Mouse (Mus musculus) lung, postnatal 0 days (tissue): ENCODE data around the gene Slc27a2. TPM values are rescaled to one million over a fixed set of nuclear protein-coding genes. Genes with fewer than 3 reads are reported as not detected.

ENCODE experiments used
- ATAC-seq: fragments of 200-750 bp; cut with Nextera tagmentation; 2 replicates; pipeline ENCODE4 v1.8.0; 2017; ENCODE audit warnings: moderate library complexity
- DNase-seq: peaks from one replicate; pipeline ENCODE4 v3.0.0-alpha.2; 2016; ENCODE audit warnings: low spot score
- H3K27ac ChIP-seq: fragments of 300-500 bp; sonication (generic); 2 replicates; pipeline ENCODE4 v1.5.1; 2014; ENCODE audit warnings: antibody characterized with exemption, mild to moderate bottlenecking, low read length, mixed read lengths
- H3K27me3 ChIP-seq: fragments of 300-500 bp; sonication (generic); replicated peaks from 2 replicates; pipeline ENCODE4 v1.6.1; 2014; ENCODE audit warnings: low read length, mixed read lengths; ENCODE audit not compliant: insufficient read depth
- H3K36me3 ChIP-seq: fragments of 300-500 bp; sonication (generic); 2 replicates; pipeline ENCODE4 v1.6.1; 2014; ENCODE audit warnings: low read length, mixed read lengths; ENCODE audit not compliant: insufficient read depth
- H3K4me1 ChIP-seq: fragments of 300-500 bp; sonication (generic); 2 replicates; pipeline ENCODE4 v1.6.1; 2014; ENCODE audit warnings: antibody characterized with exemption, low read depth, low read length, mixed read lengths; ENCODE audit not compliant: insufficient read depth
- H3K4me2 ChIP-seq: fragments of 300-500 bp; sonication (generic); replicated peaks from 2 replicates; pipeline ENCODE4 v1.6.1; 2014; ENCODE audit warnings: low read depth, mild to moderate bottlenecking, low read length, moderate library complexity, mixed read lengths
- H3K4me3 ChIP-seq: fragments of 300-500 bp; sonication (generic); 2 replicates; pipeline ENCODE4 v1.5.1; 2014; ENCODE audit warnings: low read depth, low read length
- H3K9ac ChIP-seq: fragments of 300-500 bp; sonication (generic); replicated peaks from 2 replicates; pipeline ENCODE4 v1.6.1; 2014; ENCODE audit warnings: low read depth, mild to moderate bottlenecking
- H3K9me3 ChIP-seq: fragments of 300-500 bp; sonication (generic); 2 replicates; pipeline ENCODE4 v1.6.1; 2016; ENCODE audit warnings: low read length, mixed read lengths
- CTCF ChIP-seq: IDR thresholded peaks from 2 replicates; pipeline ENCODE4 v1.5.1; 2016; ENCODE audit warnings: antibody characterized with exemption, mild to moderate bottlenecking
- EP300 ChIP-seq: IDR thresholded peaks from 2 replicates; pipeline ENCODE4 v1.6.1; 2016; ENCODE audit warnings: antibody characterized with exemption, mild to moderate bottlenecking, control low read depth
- WGBS: fragments of 180-500 bp; shearing (Covaris S2); extraction: QIAGEN DNeasy Blood & Tissue Kit; methylation state at CpG from one replicate; pipeline ENCODE4 v1.1.7; 2014; 5-methylcytosine and 5-hydroxymethylcytosine counted together
- polyA plus RNA-seq: library from polyadenylated mRNA; unstranded; fragments of >200 nt; fragmentation: Nextera tagmentation; extraction: Ambion mirVana; gene quantifications from 2 replicates; pipeline ENCODE4 v1.2.1, GENCODE M21; 2015

Gene Slc27a2
- polyA plus RNA-seq, 1 experiment from 2014 or later = 1.0 TPM

GRCm38 (mm10) chr2:126572747-126573146 lies 20.5 kb downstream of the Slc27a2 start:
- H3K27me3 ChIP-seq = no peaks in the 10 kb centered on the region
- no peaks in the 10 kb centered on the region for H3K9me3 ChIP-seq
- no peak for ATAC-seq
- TF ChIP-seq EP300 = no peak
- no peak for TF ChIP-seq CTCF
- H3K4me1 ChIP-seq = no peaks in the 10 kb centered on the region
- no peak overlapping the region for H3K4me3 ChIP-seq
- no peaks in the 10 kb centered on the region for H3K36me3 ChIP-seq
- H3K4me2 ChIP-seq = no peak overlapping the region
- H3K9ac ChIP-seq = no peak overlapping the region
- H3K27ac ChIP-seq = no peak overlapping the region
- 70% methylated on average over 4 of the region's 4 CpGs for WGBS
- DNase-seq = no peak

GRCm38 (mm10) chr2:126575391-126576176 lies 23.4 kb downstream of the Slc27a2 start:
- Histone ChIP-seq H3K4me1 (no peaks in the 10 kb centered on the region), H3K9me3 (no peaks in the 10 kb centered on the region), H3K27ac (no peak overlapping the region), H3K36me3 (no peaks in the 10 kb centered on the region), H3K9ac (no peak overlapping the region), H3K4me2 (no peak overlapping the region), H3K27me3 (no peaks in the 10 kb centered on the region), H3K4me3 (no peak overlapping the region)
- ATAC-seq (no peak), DNase-seq (no peak)
- TF ChIP-seq CTCF (no peak), EP300 (no peak)
- 74% methylated on average over 11 of the region's 11 CpGs for WGBS

DNA sequence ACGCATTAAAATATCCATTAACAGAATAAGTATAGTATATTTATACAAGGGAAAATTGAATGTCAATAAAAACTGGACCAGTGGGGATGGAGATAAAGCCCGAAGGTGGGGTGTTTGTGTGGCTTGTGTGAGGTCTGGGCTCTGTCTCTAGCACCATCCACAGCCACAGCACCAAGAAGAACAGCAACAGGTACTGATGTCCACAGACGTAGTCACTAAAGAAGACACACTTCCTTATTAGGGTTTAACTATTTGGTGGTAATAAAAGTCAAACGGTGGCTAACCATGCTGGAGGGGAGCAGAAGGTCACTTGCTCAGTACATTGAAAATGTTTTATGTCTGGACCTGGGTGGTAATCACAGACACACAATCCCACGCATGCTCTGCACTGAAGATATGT lies 25.2 kb downstream of the Slc27a2 start:
- no peaks in the 10 kb centered on the region for H3K27me3 ChIP-seq
- H3K4me2 ChIP-seq = no peak overlapping the region
- H3K4me1 ChIP-seq = no peaks in the 10 kb centered on the region
- TF ChIP-seq EP300 (no peak), CTCF (no peak)
- no peak overlapping the region for H3K27ac ChIP-seq
- no peak for ATAC-seq
- 79% methylated on average over 5 of the region's 5 CpGs for WGBS
- no peak overlapping the region for H3K9ac ChIP-seq
- no peak for DNase-seq
- no peaks in the 10 kb centered on the region for H3K36me3 ChIP-seq
- no peak overlapping the region for H3K4me3 ChIP-seq
- no peaks in the 10 kb centered on the region for H3K9me3 ChIP-seq

DNA sequence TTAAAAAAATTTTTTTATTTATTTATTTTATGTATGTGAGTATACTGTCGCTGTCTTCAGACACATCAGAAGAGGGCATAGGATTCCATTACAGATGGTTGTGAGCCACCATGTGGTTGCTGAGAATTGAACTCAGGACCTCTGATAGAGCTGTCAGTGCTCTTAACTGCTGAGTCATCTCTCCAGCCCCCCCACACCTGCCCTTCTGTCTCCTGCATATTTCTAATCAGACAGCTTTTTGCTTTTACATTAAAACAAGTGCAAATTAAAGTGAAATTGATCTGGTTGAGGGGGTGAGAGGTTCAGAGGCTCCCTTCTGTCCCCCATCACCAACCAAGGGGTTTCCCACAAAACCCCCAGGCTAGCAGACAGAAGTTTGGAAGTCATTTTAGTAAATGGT lies 27.1 kb downstream of the Slc27a2 start:
- no peaks in the 10 kb centered on the region for H3K27me3 ChIP-seq
- H3K4me3 ChIP-seq = no peak overlapping the region
- no peaks in the 10 kb centered on the region for H3K9me3 ChIP-seq
- no peak overlapping the region for H3K4me2 ChIP-seq
- ATAC-seq (no peak), DNase-seq (no peak)
- no peak overlapping the region for H3K9ac ChIP-seq
- TF ChIP-seq EP300 (no peak), CTCF (no peak)
- no peaks in the 10 kb centered on the region for H3K36me3 ChIP-seq
- 84% methylated on average over 1 of the region's 1 CpGs for WGBS
- no peaks in the 10 kb centered on the region for H3K4me1 ChIP-seq
- H3K27ac ChIP-seq = no peak overlapping the region

- Histone ChIP-seq H3K27ac (no peak overlapping the region), H3K9me3 (no peaks in the 10 kb centered on the region), H3K4me1 (no peaks in the 10 kb centered on the region), H3K36me3 (no peaks in the 10 kb centered on the region), H3K4me3 (no peak overlapping the region), H3K9ac (no peak overlapping the region), H3K27me3 (no peaks in the 10 kb centered on the region), H3K4me2 (no peak overlapping the region)
- TF ChIP-seq EP300 (no peak), CTCF (no peak)
- DNase-seq = no peak
- WGBS = 65% methylated on average over 6 of the region's 6 CpGs
- no peak for ATAC-seq
Observed at GRCm38 (mm10) chr2:126583960-126584359, 31.8 kb downstream of the Slc27a2 start.

DNA sequence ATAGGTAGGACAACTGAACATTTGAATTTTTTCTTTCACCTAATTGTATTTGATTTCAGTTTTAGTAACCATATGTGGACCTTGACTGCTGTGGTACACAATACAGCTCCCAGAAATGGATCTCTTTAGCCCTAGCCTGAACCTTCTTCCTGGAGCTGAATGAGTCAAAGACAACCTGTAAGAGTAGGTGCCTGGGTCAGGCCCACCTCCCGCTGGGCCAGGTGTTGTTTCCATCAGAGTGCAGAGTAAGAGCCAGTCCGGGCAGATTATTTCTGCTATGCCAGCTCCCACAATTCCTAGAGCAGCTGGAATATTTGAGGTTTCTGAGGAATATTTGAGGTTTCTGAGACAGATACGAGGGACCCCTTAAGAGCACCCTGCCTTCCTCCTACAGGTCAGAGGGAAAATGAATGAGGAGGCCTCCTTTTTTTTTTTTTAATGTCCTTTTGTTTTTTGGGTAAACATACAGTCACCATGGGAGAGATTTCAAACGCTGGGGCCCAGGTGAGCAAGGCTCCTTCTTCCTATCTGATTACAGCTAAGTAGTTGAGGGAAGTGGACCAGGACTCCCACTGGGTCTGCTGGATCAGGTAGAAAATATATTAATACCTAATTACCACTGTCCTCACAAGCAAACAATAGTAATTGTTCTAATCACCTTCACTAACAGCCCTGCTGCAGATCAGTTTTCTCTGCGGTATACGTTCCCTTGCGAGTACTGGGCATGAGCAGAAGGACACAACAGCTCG lies 32.6 kb downstream of the Slc27a2 start:
- no peak for DNase-seq
- no peak overlapping the region for H3K9ac ChIP-seq

More for the DNA sequence above, 32.6 kb downstream of the Slc27a2 start:
- 74% methylated on average over 8 of the region's 8 CpGs for WGBS
- no peaks in the 10 kb centered on the region for H3K27me3 ChIP-seq
- H3K4me2 ChIP-seq = no peak overlapping the region
- H3K4me3 ChIP-seq = no peak overlapping the region
- H3K9me3 ChIP-seq = no peaks in the 10 kb centered on the region
- TF ChIP-seq CTCF (no peak), EP300 (no peak)
- no peaks in the 10 kb centered on the region for H3K36me3 ChIP-seq
- no peak overlapping the region for H3K27ac ChIP-seq
- peak; percentile 38; the same call in 1 of the 2 replicates for ATAC-seq
- no peaks in the 10 kb centered on the region for H3K4me1 ChIP-seq
